ENCODE assay signal across 8 mouse cellular contexts in the genomic region with DNA sequence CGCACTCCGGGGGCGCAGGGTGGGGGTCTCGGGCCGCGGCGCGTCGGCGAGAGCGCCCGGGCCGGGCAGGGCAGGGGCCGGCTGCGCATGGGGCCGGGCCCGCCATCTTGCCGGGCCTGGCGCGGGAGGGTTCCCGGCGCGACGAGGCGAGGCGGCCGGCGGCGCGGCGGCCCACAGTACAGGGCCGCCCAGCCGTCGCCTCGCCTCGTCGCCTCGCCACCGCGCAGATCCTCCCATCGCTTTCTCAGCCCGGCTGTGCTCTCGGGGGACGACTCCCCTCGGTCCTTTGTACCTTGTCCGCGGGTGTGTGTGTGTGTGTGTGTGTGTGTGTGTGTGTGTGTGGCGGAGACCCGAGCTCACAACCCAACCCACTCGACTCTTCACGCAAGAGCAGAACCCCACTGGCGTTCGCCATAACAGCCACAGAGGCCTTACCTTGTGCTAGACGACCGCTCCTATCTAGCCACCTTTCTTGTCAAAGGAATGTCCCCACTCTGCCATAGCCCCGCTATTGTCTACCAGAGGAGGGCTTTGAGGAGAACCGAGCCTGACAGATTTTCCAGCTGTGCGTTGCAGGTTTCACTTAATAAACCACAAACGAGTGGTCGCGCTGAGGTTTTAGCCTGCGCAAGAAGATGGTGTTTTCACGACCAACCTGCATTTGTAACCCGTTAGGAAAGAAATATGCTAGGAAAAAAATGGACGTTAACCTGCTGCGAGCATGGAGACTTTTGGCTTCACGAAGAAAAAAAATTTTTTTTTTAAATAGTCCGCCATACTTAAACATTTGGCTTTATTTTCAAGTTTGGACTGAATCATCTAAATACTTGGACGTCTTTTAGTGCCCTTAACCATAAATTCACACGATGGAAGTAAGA. TPM values are rescaled to one million over a fixed set of nuclear protein-coding genes. Genes with fewer than 3 reads are reported as not detected.
DNase-seq lines count a peak whose midpoint lies in the region; ATAC-seq lines count a peak whose summit lies in the region.

No protein-coding gene starts in this region.

- intact Hi-C loops in heart, postnatal 10 days (cut with DNase I), result no loop called here

- H3K27me3 ChIP-seq in forebrain, embryonic 12.5 days, result 0 out of 2 replicates have a peak, but pooled peaks cover 3% of the 10 kb centered on the region
- H3K27me3 ChIP-seq in liver, embryonic 15.5 days, result no peaks in the 10 kb centered on the region
- no peaks in the 10 kb centered on the region for H3K27me3 ChIP-seq in neural tube, embryonic 12.5 days (replicated peaks)

- H3K36me3 ChIP-seq in forebrain, embryonic 12.5 days (replicated peaks), result no peaks in the 10 kb centered on the region
- no peaks in the 10 kb centered on the region for H3K36me3 ChIP-seq in liver, embryonic 15.5 days (replicated peaks)
- no peaks in the 10 kb centered on the region for H3K36me3 ChIP-seq in neural tube, embryonic 12.5 days

- H3K4me1 ChIP-seq in forebrain, embryonic 12.5 days, result peaks cover 10% of the 10 kb centered on the region
- H3K4me1 ChIP-seq in liver, embryonic 15.5 days (replicated peaks), result peaks cover 24% of the 10 kb centered on the region
- peaks cover 4% of the 10 kb centered on the region; the same call in 1 of the 2 replicates for H3K4me1 ChIP-seq in neural tube, embryonic 12.5 days

- peak overlapping the region; percentile 88 for H3K9ac ChIP-seq in forebrain, embryonic 12.5 days
- H3K9ac ChIP-seq in liver, embryonic 15.5 days, result peak overlapping the region; percentile 82
- H3K9ac ChIP-seq in neural tube, embryonic 12.5 days, result peak overlapping the region; percentile 90

- WGBS in forebrain, embryonic 12.5 days, result 2% methylated on average over 48 of the region's 70 CpGs
- WGBS in liver, embryonic 15.5 days (ENCODE audit: insufficient replicate concordance), result under 1% methylated on average over 68 of the region's 70 CpGs
- WGBS in neural tube, embryonic 12.5 days, result 2% methylated on average over 52 of the region's 70 CpGs

- peak; percentile 84 for ATAC-seq in forebrain, embryonic 12.5 days (ENCODE audit: low FRiP score)
- ATAC-seq in liver, embryonic 15.5 days (ENCODE audit: insufficient read depth), result peak; percentile 84
- peak; percentile 94 for ATAC-seq in neural tube, embryonic 12.5 days (ENCODE audit: low FRiP score, low read depth)

- H3K9me3 ChIP-seq in forebrain, embryonic 12.5 days, result peaks cover 14% of the 10 kb centered on the region; the same call in 1 of the 2 replicates
- no peaks in the 10 kb centered on the region; the same call in 1 of the 2 replicates for H3K9me3 ChIP-seq in liver, embryonic 15.5 days (replicated peaks)
- H3K9me3 ChIP-seq in neural tube, embryonic 12.5 days, result 0 out of 2 replicates have a peak, but pooled peaks cover 3% of the 10 kb centered on the region

- DNase-seq in ES-CJ7 (ENCODE audit: low read depth, low spot score), result peak; percentile 55
- peak; percentile 69 for DNase-seq in c-Kit-positive CD71-positive TER-119-positive erythroid progenitor cells, embryonic 14.5 days (ENCODE audit: low spot score)
- peak; percentile 69 to 74 for DNase-seq in heart, postnatal 10 days
- peak; percentile 73 to 80 for DNase-seq in kidney, postnatal 4 days
- DNase-seq in telencephalon, adult 2 months (ENCODE audit: low read depth, low spot score), result peak; percentile 50

- peak overlapping the region; percentile 64 for H3K4me2 ChIP-seq in forebrain, embryonic 12.5 days
- H3K4me2 ChIP-seq in liver, embryonic 15.5 days, result peak overlapping the region; percentile 86
- peak overlapping the region; percentile 83 for H3K4me2 ChIP-seq in neural tube, embryonic 12.5 days (replicated peaks)

- H3K27ac ChIP-seq in forebrain, embryonic 12.5 days, result peak overlapping the region; percentile 99
- peak overlapping the region; percentile 96 for H3K27ac ChIP-seq in liver, embryonic 15.5 days (replicated peaks)
- H3K27ac ChIP-seq in neural tube, embryonic 12.5 days, result peak overlapping the region; percentile 96

- peak overlapping the region; percentile 60 for H3K4me3 ChIP-seq in forebrain, embryonic 12.5 days (replicated peaks)
- peak overlapping the region; percentile 69 for H3K4me3 ChIP-seq in liver, embryonic 15.5 days (replicated peaks)
- peak overlapping the region; percentile 60 for H3K4me3 ChIP-seq in neural tube, embryonic 12.5 days

RNA-seq across cellular contexts. Expression of gene Zfp280d, which starts 0.7 kb away (rescaled TPM):
- polyA plus RNA-seq in forebrain, embryonic 12.5 days (2016; fragmentation: Nextera tagmentation; extraction: Ambion mirVana), result 61.9 and 62.3 TPM in 2 replicates
- 10 to 100 TPM; 29.4 to 34.2 TPM for total RNA-seq in heart, postnatal 10 days (2021)
- polyA plus RNA-seq in liver, embryonic 15.5 days (2015; fragmentation: Nextera tagmentation; extraction: Ambion mirVana), result 11.4 and 12.3 TPM in 2 replicates
- 52.6 and 56.3 TPM in 2 replicates for polyA plus RNA-seq in neural tube, embryonic 12.5 days (2016; fragmentation: Nextera tagmentation; extraction: Ambion mirVana)

Comparison
In these comparisons a context has a peak if more than half of its experiments do, and no peak if none do; other contexts are left out.
1. Peak in every context shown above with its lines: DNase-seq, ATAC-seq, H3K4me3 ChIP-seq and H3K27ac ChIP-seq.